Mouse (Mus musculus) olfactory bulb, adult 2 months (tissue): ENCODE results near the gene Hist2h2ab.

Source experiments
- CTCF ChIP-seq: fragments of 200-500 bp; IDR thresholded peaks from 2 replicates; pipeline ENCODE4 v1.5.1; 2012; ENCODE audit warnings: low read depth, mild to moderate bottlenecking, low read length, moderate library complexity; ENCODE audit not compliant: insufficient read depth
- POLR2A ChIP-seq: fragments of 200-500 bp; IDR thresholded peaks from 2 replicates; pipeline ENCODE4 v1.6.1; 2012; ENCODE audit warnings: mild to moderate bottlenecking, low read depth, low read length, moderate library complexity; ENCODE audit not compliant: insufficient read depth

DNA sequence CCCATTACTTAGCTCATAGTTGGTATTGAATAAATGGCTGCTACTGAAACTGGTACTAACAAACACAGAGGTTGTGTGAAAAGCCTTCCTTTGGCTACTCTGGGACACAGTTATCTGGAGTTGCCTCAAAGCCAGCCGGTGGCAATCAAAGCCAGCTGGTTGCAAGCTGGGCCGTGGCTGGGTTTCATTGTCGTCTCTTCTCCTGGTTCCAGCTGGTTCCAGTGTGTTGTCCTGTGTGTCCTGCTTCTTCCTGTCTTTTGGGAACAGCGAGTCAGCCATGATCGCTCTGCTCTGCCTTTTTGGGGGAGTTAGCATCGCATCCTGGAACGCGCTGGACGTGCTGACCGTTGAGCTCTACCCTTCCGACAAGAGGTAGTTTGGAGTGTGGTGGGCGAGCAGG lies 26.7 kb upstream of the Hist2h2ab start:
- TF ChIP-seq CTCF: no peak
- TF ChIP-seq POLR2A: no peak
